Mouse (Mus musculus) kidney, postnatal 25 days (tissue): Measurements from ENCODE around the gene Gm14406.
"Not testable (repeated sequence)": the region's sequence is repeated elsewhere in the genome, so short reads cannot be mapped to it uniquely, and the experiment has no call there.

ENCODE experiments used
- DNase-seq, 2 experiments: peaks; one replicate each; pipeline ENCODE4 v3.0.0; 2021; ENCODE audit warnings: mixed read lengths in 2 of 2

Gene Gm14406

GRCm38 (mm10) chr2:177577998-177578397, at the start of gene Gm14406:
TSS of gene Gm14406 (minus strand) at chr2:177578210.
- DNase-seq = not testable (repeated sequence)

DNA sequence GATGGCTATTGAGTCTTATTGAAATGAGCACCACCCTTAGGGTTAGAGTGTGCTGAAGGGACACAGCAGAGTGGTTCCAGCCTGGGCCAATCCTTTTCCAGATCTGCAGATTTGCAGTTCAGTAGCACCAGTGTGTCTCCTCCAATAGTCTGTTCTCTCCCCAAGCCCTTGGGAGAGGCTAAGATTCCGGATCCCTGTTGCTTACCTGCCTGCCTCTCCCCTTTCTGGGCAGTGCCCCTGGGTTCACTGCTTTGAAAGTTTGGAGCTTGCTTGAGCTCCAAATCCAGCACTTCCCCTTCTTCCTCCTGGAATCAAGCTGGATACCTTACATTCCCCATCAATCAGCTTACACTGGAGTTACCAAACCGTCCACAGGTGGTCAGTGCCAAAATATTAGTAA, 2.9 kb downstream of the Gm14406 start:
- DNase-seq = not testable (repeated sequence)

GRCm38 (mm10) chr2:177559365-177559764, 18.6 kb downstream of the Gm14406 start:
- DNase-seq = not testable (repeated sequence)

DNA sequence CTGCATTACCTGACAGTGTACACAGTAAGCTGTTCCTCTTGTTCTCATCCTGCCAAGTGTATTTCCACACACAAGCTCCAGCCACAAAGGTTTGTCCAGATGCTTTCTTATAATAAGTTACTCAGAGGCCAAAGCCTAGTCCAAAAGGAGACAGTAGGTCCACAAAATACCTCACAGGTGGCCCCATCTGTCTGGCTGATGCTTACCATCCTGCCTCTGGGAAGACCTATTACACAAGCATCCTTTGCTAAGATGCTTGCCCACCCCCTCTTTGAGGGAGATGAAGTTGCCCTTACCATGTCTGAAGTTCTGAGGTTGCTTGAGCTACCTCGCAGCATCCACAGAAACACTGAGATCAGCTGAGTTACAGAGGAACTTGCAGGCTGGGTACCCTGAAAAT, 22.7 kb downstream of the Gm14406 start:
- peak in 1 of 2 experiments; percentile 26 for DNase-seq

- not testable (repeated sequence) for DNase-seq
Measured at GRCm38 (mm10) chr2:177537717-177538116, 40.3 kb downstream of the Gm14406 start.

DNA sequence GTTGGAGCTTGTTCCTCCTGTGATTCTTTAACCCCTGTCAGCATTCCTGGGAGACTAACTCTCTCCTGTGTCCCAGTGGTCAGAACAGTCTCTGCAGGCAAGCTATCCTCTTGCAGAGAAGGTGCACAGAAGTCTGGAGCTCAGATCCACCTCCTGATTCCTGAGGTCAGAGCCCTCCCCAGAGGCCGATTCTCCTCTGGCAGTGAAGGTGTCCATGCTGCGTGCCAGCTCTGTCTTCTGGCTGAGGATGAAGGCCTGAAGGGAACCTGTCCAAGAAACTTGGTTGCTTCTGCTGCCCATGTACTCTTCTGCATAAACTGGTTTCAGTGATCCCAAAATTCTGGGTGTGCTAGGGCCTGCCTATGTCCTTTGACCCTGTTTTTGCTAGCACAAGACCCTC, 40.9 kb downstream of the Gm14406 start:
- not testable (repeated sequence) for DNase-seq

GRCm38 (mm10) chr2:177535876-177536275, 42.1 kb downstream of the Gm14406 start:
- no peak for DNase-seq

GRCm38 (mm10) chr2:177524171-177524570, 53.8 kb downstream of the Gm14406 start:
- peak in 1 of 2 experiments; percentile 46 for DNase-seq

GRCm38 (mm10) chr2:177523674-177524073, 54.3 kb downstream of the Gm14406 start:
- not testable (repeated sequence) for DNase-seq

DNA sequence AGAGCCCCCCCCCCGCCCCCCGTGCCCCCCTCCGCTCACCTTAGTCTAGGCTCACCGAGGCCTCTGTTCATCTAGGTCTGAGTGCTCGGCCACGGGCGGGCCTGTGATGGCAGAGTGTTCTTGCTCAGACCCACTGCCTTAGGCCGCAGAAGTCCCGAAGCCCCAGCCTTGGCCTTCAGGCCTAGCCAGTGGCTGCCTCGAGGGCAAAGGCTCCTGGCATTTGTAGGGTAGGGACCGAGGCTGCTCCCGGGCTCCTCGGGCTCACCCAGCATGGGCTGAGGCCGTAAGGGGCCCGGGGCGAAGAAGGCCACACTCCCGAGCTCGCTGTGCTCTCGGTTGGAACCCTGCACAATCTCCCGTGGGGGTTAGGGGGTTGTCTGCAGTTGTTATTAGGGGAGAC, 54.9 kb downstream of the Gm14406 start:
- DNase-seq = no peak

- no peak for DNase-seq
Measured at GRCm38 (mm10) chr2:177520035-177520434, 58.0 kb downstream of the Gm14406 start.
